Mouse (Mus musculus): ENCODE measurements around the gene 1810010H24Rik.

GRCm38 (mm10) chr11:107005538-107005937 is 19.9 kb upstream of the 1810010H24Rik start:
- no peak for TF ChIP-seq CTCF (IDR thresholded peaks at IDR 0.05; ENCODE audit: low read depth)
- TF ChIP-seq EP300 (IDR thresholded peaks at IDR 0.05; ENCODE audit: low read depth) = no peak

Measured in liver, embryonic 14.5 days (tissue).